Mouse (Mus musculus) midbrain, embryonic 11.5 days (tissue): ENCODE results near the gene Eif4b. TPM values are rescaled to one million over a fixed set of nuclear protein-coding genes. Genes with fewer than 3 reads are reported as not detected.

Experiments
- ATAC-seq: fragments of 200-750 bp; cut with Nextera tagmentation; 2 replicates; pipeline ENCODE4 v1.8.0; 2017; ENCODE audit warnings: moderate TSS enrichment, moderate library complexity; ENCODE audit not compliant: low FRiP score
- DNase-seq: peaks from one replicate; pipeline ENCODE4 v3.0.0; 2015; ENCODE audit warnings: low spot score; ENCODE audit errors: missing footprints
- H3K27ac ChIP-seq: fragments of 300-500 bp; sonication (generic); 2 replicates; pipeline ENCODE4 v1.5.1; 2014; ENCODE audit warnings: low read depth, low read length
- H3K27me3 ChIP-seq: fragments of 300-500 bp; sonication (generic); 2 replicates; pipeline ENCODE4 v1.6.1; 2014; ENCODE audit warnings: mild to moderate bottlenecking, low read length, moderate library complexity, mixed read lengths; ENCODE audit not compliant: control insufficient read depth, insufficient read depth
- H3K36me3 ChIP-seq: fragments of 300-500 bp; sonication (generic); 2 replicates; pipeline ENCODE4 v1.6.1; 2014; ENCODE audit warnings: mild to moderate bottlenecking, low read length, moderate library complexity, mixed read lengths; ENCODE audit not compliant: control insufficient read depth, insufficient read depth
- H3K4me1 ChIP-seq: fragments of 300-500 bp; sonication (generic); 2 replicates; pipeline ENCODE4 v1.6.1; 2014; ENCODE audit warnings: low read length; ENCODE audit not compliant: control insufficient read depth, insufficient read depth
- H3K4me2 ChIP-seq: fragments of 300-500 bp; sonication (generic); 2 replicates; pipeline ENCODE4 v1.6.1; 2014; ENCODE audit warnings: mild to moderate bottlenecking, moderate library complexity
- H3K4me3 ChIP-seq: fragments of 300-500 bp; sonication (generic); 2 replicates; pipeline ENCODE4 v1.5.1; 2014; ENCODE audit warnings: low read depth, low read length
- H3K9ac ChIP-seq: fragments of 300-500 bp; sonication (generic); 2 replicates; pipeline ENCODE4 v1.6.1; 2014; ENCODE audit warnings: low read length
- H3K9me3 ChIP-seq: fragments of 300-500 bp; sonication (generic); 2 replicates; pipeline ENCODE4 v1.6.1; 2016; ENCODE audit warnings: low read length; ENCODE audit not compliant: control insufficient read depth
- WGBS: fragments of 180-500 bp; shearing (Covaris S2); extraction: QIAGEN DNeasy Blood & Tissue Kit; methylation state at CpG from one replicate; pipeline ENCODE4 v1.1.7; 2014; 5-methylcytosine and 5-hydroxymethylcytosine counted together
- polyA plus RNA-seq: library from polyadenylated mRNA; unstranded; fragments of >200 nt; fragmentation: Nextera tagmentation; extraction: Ambion mirVana; gene quantifications from 2 replicates; pipeline ENCODE4 v1.2.1, GENCODE M21; 2014

Gene Eif4b
- polyA plus RNA-seq, 1 experiment from 2014 or later, result 107 TPM

- no peak overlapping the region for H3K9ac ChIP-seq
- H3K9me3 ChIP-seq, result no peaks in the 10 kb centered on the region
- no peaks in the 10 kb centered on the region for H3K27me3 ChIP-seq
- no peak for DNase-seq
- no peaks in the 10 kb centered on the region for H3K36me3 ChIP-seq
- H3K4me2 ChIP-seq, result no peak overlapping the region
- no peak for ATAC-seq
- H3K4me1 ChIP-seq, result no peaks in the 10 kb centered on the region
- no peak overlapping the region for H3K4me3 ChIP-seq
- H3K27ac ChIP-seq, result no peak overlapping the region
- WGBS, result 82% methylated on average over 3 of the region's 3 CpGs
Measured at GRCm38 (mm10) chr15:102044745-102045144, 28.8 kb upstream of the Eif4b start.

- WGBS, result 87% methylated on average over 10 of the region's 10 CpGs
- DNase-seq, result no peak
- H3K27me3 ChIP-seq, result no peaks in the 10 kb centered on the region
- H3K9me3 ChIP-seq, result no peaks in the 10 kb centered on the region
- H3K36me3 ChIP-seq, result no peaks in the 10 kb centered on the region
- no peak overlapping the region for H3K27ac ChIP-seq
- no peak for ATAC-seq
- no peak overlapping the region for H3K9ac ChIP-seq
- H3K4me2 ChIP-seq, result no peak overlapping the region
- H3K4me3 ChIP-seq, result no peak overlapping the region
- H3K4me1 ChIP-seq, result no peaks in the 10 kb centered on the region
Measured at GRCm38 (mm10) chr15:102045691-102046090, 27.9 kb upstream of the Eif4b start.

GRCm38 (mm10) chr15:102048006-102048405 lies 25.6 kb upstream of the Eif4b start:
- H3K9me3 ChIP-seq, result no peaks in the 10 kb centered on the region
- H3K27ac ChIP-seq, result no peak overlapping the region
- no peak overlapping the region for H3K9ac ChIP-seq
- H3K4me1 ChIP-seq, result peaks cover 5% of the 10 kb centered on the region; the same call in 1 of the 2 replicates
- H3K4me3 ChIP-seq, result no peak overlapping the region
- H3K27me3 ChIP-seq, result no peaks in the 10 kb centered on the region
- WGBS, result 87% methylated on average over 6 of the region's 6 CpGs
- H3K4me2 ChIP-seq, result no peak overlapping the region
- DNase-seq, result no peak
- ATAC-seq, result no peak
- H3K36me3 ChIP-seq, result no peaks in the 10 kb centered on the region

GRCm38 (mm10) chr15:102049871-102050270 lies 23.7 kb upstream of the Eif4b start:
- H3K4me1 ChIP-seq, result peaks cover 5% of the 10 kb centered on the region; the same call in 1 of the 2 replicates
- H3K9ac ChIP-seq, result no peak overlapping the region
- no peaks in the 10 kb centered on the region for H3K9me3 ChIP-seq
- ATAC-seq (no peak), DNase-seq (no peak)
- H3K36me3 ChIP-seq, result no peaks in the 10 kb centered on the region
- H3K4me2 ChIP-seq, result no peak overlapping the region
- H3K27me3 ChIP-seq, result no peaks in the 10 kb centered on the region
- no peak overlapping the region for H3K4me3 ChIP-seq
- no peak overlapping the region for H3K27ac ChIP-seq

- H3K9me3 ChIP-seq, result no peaks in the 10 kb centered on the region
- peak; percentile 86 for ATAC-seq
- H3K27ac ChIP-seq, result no peak overlapping the region
Measured at GRCm38 (mm10) chr15:102051920-102052683, 21.5 kb upstream of the Eif4b start.

GRCm38 (mm10) chr15:102056495-102057174 lies 16.9 kb upstream of the Eif4b start:
- WGBS, result 86% methylated on average over 15 of the region's 15 CpGs
- ATAC-seq (no peak), DNase-seq (no peak)
- Histone ChIP-seq H3K9ac (no peak overlapping the region), H3K4me3 (no peak overlapping the region), H3K27me3 (no peaks in the 10 kb centered on the region), H3K9me3 (no peaks in the 10 kb centered on the region), H3K4me2 (no peak overlapping the region), H3K4me1 (peaks cover 3% of the 10 kb centered on the region; the same call in 1 of the 2 replicates), H3K27ac (no peak overlapping the region), H3K36me3 (no peaks in the 10 kb centered on the region)

More at GRCm38 (mm10) chr15:102051920-102052683, 21.5 kb upstream of the Eif4b start:
- H3K4me2 ChIP-seq, result peak overlapping the region; percentile 86
- no peaks in the 10 kb centered on the region for H3K36me3 ChIP-seq
- no peaks in the 10 kb centered on the region for H3K27me3 ChIP-seq
- H3K9ac ChIP-seq, result peak overlapping the region; percentile 73
- peak; percentile 96 for DNase-seq
- under 1% methylated on average over 25 of the region's 33 CpGs for WGBS
- peaks cover 5% of the 10 kb centered on the region; the same call in 1 of the 2 replicates for H3K4me1 ChIP-seq
- H3K4me3 ChIP-seq, result peak overlapping the region; percentile 40

- H3K9me3 ChIP-seq, result no peaks in the 10 kb centered on the region
- no peaks in the 10 kb centered on the region; the same call in 1 of the 2 replicates for H3K27me3 ChIP-seq
- peak; percentile 99 for DNase-seq
- H3K27ac ChIP-seq, result no peak overlapping the region
- H3K9ac ChIP-seq, result no peak overlapping the region
- H3K4me2 ChIP-seq, result no peak overlapping the region
- H3K4me1 ChIP-seq, result no peaks in the 10 kb centered on the region
- 4% methylated on average over 20 of the region's 20 CpGs for WGBS
- ATAC-seq, result peak; percentile 81
- H3K4me3 ChIP-seq, result no peak overlapping the region
- no peaks in the 10 kb centered on the region for H3K36me3 ChIP-seq
Measured at GRCm38 (mm10) chr15:102065661-102066325, 7.8 kb upstream of the Eif4b start.

- Histone ChIP-seq H3K9ac (no peak overlapping the region), H3K4me1 (peaks cover 12% of the 10 kb centered on the region), H3K27me3 (no peaks in the 10 kb centered on the region; the same call in 1 of the 2 replicates), H3K4me2 (no peak overlapping the region), H3K9me3 (no peaks in the 10 kb centered on the region), H3K36me3 (no peaks in the 10 kb centered on the region), H3K4me3 (no peak overlapping the region), H3K27ac (no peak overlapping the region)
- ATAC-seq (no peak), DNase-seq (no peak)
- 76% methylated on average over 13 of the region's 13 CpGs for WGBS
Measured at GRCm38 (mm10) chr15:102070476-102071467, 2.8 kb upstream of the Eif4b start.
